Mouse (Mus musculus): ENCODE results near the gene Rab3gap1. TPM values are rescaled to one million over a fixed set of nuclear protein-coding genes. Genes with fewer than 3 reads are reported as not detected.

The Rab3gap1 gene
- polyA plus RNA-seq, 1 experiment from 2014 or later = 19.9 TPM

GRCm38 (mm10) chr1:127850075-127850610 is 18.4 kb upstream of the Rab3gap1 start:
- no peak for DNase-seq (ENCODE audit: low spot score)
- Histone ChIP-seq H3K27ac (ENCODE audit: low read depth, low read length) (no peak overlapping the region), H3K36me3 (ENCODE audit: control insufficient read depth, insufficient read depth, low read length) (no peaks in the 10 kb centered on the region), H3K4me2 (no peak overlapping the region), H3K27me3 (replicated peaks; ENCODE audit: control insufficient read depth, insufficient read depth, low read length) (no peaks in the 10 kb centered on the region), H3K9me3 (ENCODE audit: control insufficient read depth, low read length) (peaks cover 5% of the 10 kb centered on the region; the same call in 1 of the 2 replicates), H3K4me3 (ENCODE audit: low read depth, low read length) (no peak overlapping the region), H3K9ac (ENCODE audit: low read depth, low read length) (no peak overlapping the region), H3K4me1 (replicated peaks; ENCODE audit: control insufficient read depth, insufficient read depth, low read length) (no peaks in the 10 kb centered on the region)
- ATAC-seq (replicated peaks; ENCODE audit: low FRiP score) = no peak
- 55% methylated on average over 7 of the region's 7 CpGs for WGBS

- Histone ChIP-seq H3K27me3 (replicated peaks; ENCODE audit: control insufficient read depth, insufficient read depth, low read length) (no peaks in the 10 kb centered on the region), H3K4me1 (replicated peaks; ENCODE audit: control insufficient read depth, insufficient read depth, low read length) (no peaks in the 10 kb centered on the region), H3K36me3 (ENCODE audit: control insufficient read depth, insufficient read depth, low read length) (no peaks in the 10 kb centered on the region), H3K4me3 (ENCODE audit: low read depth, low read length) (no peak within 1 kb of the TSS), H3K9ac (ENCODE audit: low read depth, low read length) (no peak within 1 kb of the TSS), H3K27ac (ENCODE audit: low read depth, low read length) (no peak within 1 kb of the TSS), H3K4me2 (no peak within 1 kb of the TSS), H3K9me3 (ENCODE audit: control insufficient read depth, low read length) (peaks cover 5% of the 10 kb centered on the region; the same call in 1 of the 2 replicates)
- 84% methylated on average over 14 of the region's 14 CpGs for WGBS
- ATAC-seq (replicated peaks; ENCODE audit: low FRiP score) = no peak
- no peak for DNase-seq (ENCODE audit: low spot score)
Observed at GRCm38 (mm10) chr1:127854486-127855222, 13.9 kb upstream of the Rab3gap1 start, which contains the start of gene Map3k19. Map3k19 (minus strand) TSS chr1:127855031.

DNA sequence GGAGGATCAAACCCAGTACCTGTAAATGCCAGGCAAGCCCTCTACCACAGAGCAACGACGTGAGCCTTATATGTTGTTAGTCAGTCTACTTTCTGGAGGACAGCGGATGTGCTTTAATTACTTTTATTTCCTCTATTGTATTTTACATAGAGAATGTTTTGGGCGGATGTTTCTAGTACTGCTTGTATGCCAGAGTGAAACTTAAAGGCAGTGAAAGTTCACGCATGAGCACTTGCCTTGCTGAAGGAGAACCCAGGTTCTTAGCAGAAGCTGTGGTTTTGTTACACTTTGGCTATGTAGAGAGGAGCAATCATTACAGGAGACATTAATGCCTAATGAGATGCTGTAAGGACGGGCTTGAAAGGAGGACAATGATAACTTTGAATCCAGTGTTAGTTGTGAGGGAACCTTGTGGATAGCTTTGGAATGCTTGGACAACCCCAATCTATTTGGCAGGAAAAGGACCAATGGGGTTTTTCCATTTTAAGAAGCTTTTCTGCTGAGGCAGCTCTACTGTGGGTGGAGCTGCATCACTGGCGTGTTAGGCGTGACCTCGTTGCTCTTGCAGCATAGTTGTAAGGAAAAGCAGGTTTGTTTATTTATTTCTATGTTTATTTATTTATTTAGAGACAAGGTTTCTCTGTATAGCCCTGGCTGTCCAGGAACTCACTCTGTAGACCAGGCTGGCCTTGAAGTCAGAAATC is 9.5 kb upstream of the Rab3gap1 start:
- WGBS = 79% methylated on average over 9 of the region's 9 CpGs
- ATAC-seq (replicated peaks; ENCODE audit: low FRiP score) (no peak), DNase-seq (ENCODE audit: low spot score) (no peak)
- Histone ChIP-seq H3K4me3 (ENCODE audit: low read depth, low read length) (no peak overlapping the region), H3K27ac (ENCODE audit: low read depth, low read length) (no peak overlapping the region), H3K9me3 (ENCODE audit: control insufficient read depth, low read length) (no peaks in the 10 kb centered on the region), H3K27me3 (replicated peaks; ENCODE audit: control insufficient read depth, insufficient read depth, low read length) (no peaks in the 10 kb centered on the region), H3K36me3 (ENCODE audit: control insufficient read depth, insufficient read depth, low read length) (no peaks in the 10 kb centered on the region), H3K4me2 (no peak overlapping the region), H3K4me1 (replicated peaks; ENCODE audit: control insufficient read depth, insufficient read depth, low read length) (no peaks in the 10 kb centered on the region), H3K9ac (ENCODE audit: low read depth, low read length) (no peak overlapping the region)

- Histone ChIP-seq H3K4me3 (ENCODE audit: low read depth, low read length) (no peak overlapping the region), H3K9ac (ENCODE audit: low read depth, low read length) (no peak overlapping the region), H3K4me2 (no peak overlapping the region), H3K27ac (ENCODE audit: low read depth, low read length) (no peak overlapping the region), H3K27me3 (replicated peaks; ENCODE audit: control insufficient read depth, insufficient read depth, low read length) (no peaks in the 10 kb centered on the region), H3K36me3 (ENCODE audit: control insufficient read depth, insufficient read depth, low read length) (no peaks in the 10 kb centered on the region), H3K9me3 (ENCODE audit: control insufficient read depth, low read length) (no peaks in the 10 kb centered on the region), H3K4me1 (replicated peaks; ENCODE audit: control insufficient read depth, insufficient read depth, low read length) (no peaks in the 10 kb centered on the region)
- 78% methylated on average over 6 of the region's 6 CpGs for WGBS
- DNase-seq (ENCODE audit: low spot score) (no peak), ATAC-seq (replicated peaks; ENCODE audit: low FRiP score) (no peak)
Observed at GRCm38 (mm10) chr1:127859799-127860400, 8.7 kb upstream of the Rab3gap1 start.

DNA sequence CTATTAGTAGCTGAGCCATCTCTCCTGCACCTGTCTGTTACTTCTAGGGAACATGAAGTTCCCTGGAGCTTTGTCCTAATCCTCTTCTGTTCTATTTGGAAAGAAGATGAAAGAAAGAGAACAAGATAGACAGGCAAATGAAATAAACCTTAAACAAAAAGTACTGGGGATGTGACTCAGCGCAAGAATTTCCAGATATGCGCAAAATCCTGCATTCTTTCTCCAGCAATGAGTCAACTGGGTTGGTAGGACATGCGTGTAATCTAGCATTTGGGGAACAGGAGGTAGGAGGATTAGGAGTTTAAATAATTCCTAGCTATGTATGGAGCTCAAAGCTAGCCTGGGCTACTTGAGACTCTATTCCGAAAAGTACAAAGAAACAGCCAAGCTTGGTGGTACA is 8.1 kb upstream of the Rab3gap1 start:
- no peaks in the 10 kb centered on the region for H3K27me3 ChIP-seq (replicated peaks; ENCODE audit: control insufficient read depth, insufficient read depth, low read length)
- DNase-seq (ENCODE audit: low spot score) = no peak
- H3K4me1 ChIP-seq (replicated peaks; ENCODE audit: control insufficient read depth, insufficient read depth, low read length) = no peaks in the 10 kb centered on the region
- no peak overlapping the region for H3K9ac ChIP-seq (ENCODE audit: low read depth, low read length)
- no peaks in the 10 kb centered on the region for H3K36me3 ChIP-seq (ENCODE audit: control insufficient read depth, insufficient read depth, low read length)
- H3K4me2 ChIP-seq = no peak overlapping the region
- no peak overlapping the region for H3K4me3 ChIP-seq (ENCODE audit: low read depth, low read length)
- H3K9me3 ChIP-seq (ENCODE audit: control insufficient read depth, low read length) = no peaks in the 10 kb centered on the region
- ATAC-seq (replicated peaks; ENCODE audit: low FRiP score) = no peak
- no peak overlapping the region for H3K27ac ChIP-seq (ENCODE audit: low read depth, low read length)
- 86% methylated on average over 4 of the region's 4 CpGs for WGBS

DNA sequence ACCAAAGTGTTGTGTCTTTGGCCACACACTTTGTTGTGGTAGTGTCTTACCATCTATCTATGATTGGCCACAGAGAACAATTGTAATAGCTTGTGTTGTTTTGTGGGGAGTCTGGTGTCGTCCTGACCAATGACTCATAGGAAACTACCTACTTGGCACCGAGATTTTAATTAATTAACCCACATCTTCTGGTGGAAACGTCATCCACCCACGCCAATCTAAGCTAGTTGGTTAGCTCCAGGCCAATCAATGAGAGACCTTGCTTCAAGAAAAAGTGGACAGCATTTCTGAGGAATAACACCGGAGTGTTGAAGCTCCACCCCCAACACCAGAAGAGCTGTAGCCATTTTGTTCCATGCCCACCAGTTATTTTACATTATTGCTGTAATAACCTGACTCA is 6.7 kb upstream of the Rab3gap1 start:
- H3K27ac ChIP-seq (ENCODE audit: low read depth, low read length) = no peak overlapping the region
- H3K27me3 ChIP-seq (replicated peaks; ENCODE audit: control insufficient read depth, insufficient read depth, low read length) = no peaks in the 10 kb centered on the region
- DNase-seq (ENCODE audit: low spot score) (no peak), ATAC-seq (replicated peaks; ENCODE audit: low FRiP score) (no peak)
- no peaks in the 10 kb centered on the region for H3K9me3 ChIP-seq (ENCODE audit: control insufficient read depth, low read length)
- no peaks in the 10 kb centered on the region for H3K4me1 ChIP-seq (replicated peaks; ENCODE audit: control insufficient read depth, insufficient read depth, low read length)
- no peaks in the 10 kb centered on the region for H3K36me3 ChIP-seq (ENCODE audit: control insufficient read depth, insufficient read depth, low read length)
- H3K9ac ChIP-seq (ENCODE audit: low read depth, low read length) = no peak overlapping the region
- H3K4me3 ChIP-seq (ENCODE audit: low read depth, low read length) = no peak overlapping the region
- H3K4me2 ChIP-seq = no peak overlapping the region
- WGBS = 84% methylated on average over 5 of the region's 5 CpGs

DNA sequence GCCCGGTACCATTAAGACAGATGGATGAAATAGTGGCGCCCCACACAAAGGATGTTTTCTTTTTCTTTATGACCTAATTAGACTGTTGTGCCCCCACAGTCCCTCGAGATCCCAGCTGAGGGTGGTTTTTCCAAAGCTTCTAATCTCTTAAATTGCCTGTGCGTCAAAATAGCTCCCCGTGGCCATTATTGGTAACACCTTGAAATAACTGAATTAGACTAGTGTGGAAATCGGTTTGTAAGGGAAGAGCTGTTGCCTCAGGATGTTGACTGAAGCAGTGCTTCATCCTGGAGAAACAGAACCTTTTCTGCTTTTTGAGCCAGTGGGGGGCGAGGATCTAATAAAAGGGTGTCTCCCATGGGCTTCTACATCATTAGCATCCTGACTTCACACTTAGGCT is 4.8 kb upstream of the Rab3gap1 start:
- Histone ChIP-seq H3K4me2 (no peak overlapping the region), H3K9ac (ENCODE audit: low read depth, low read length) (no peak overlapping the region), H3K9me3 (ENCODE audit: control insufficient read depth, low read length) (no peaks in the 10 kb centered on the region), H3K4me3 (ENCODE audit: low read depth, low read length) (no peak overlapping the region), H3K27me3 (replicated peaks; ENCODE audit: control insufficient read depth, insufficient read depth, low read length) (no peaks in the 10 kb centered on the region), H3K27ac (ENCODE audit: low read depth, low read length) (no peak overlapping the region), H3K36me3 (ENCODE audit: control insufficient read depth, insufficient read depth, low read length) (no peaks in the 10 kb centered on the region), H3K4me1 (replicated peaks; ENCODE audit: control insufficient read depth, insufficient read depth, low read length) (no peaks in the 10 kb centered on the region)
- ATAC-seq (replicated peaks; ENCODE audit: low FRiP score) (no peak), DNase-seq (ENCODE audit: low spot score) (no peak)
- WGBS = 79% methylated on average over 7 of the region's 7 CpGs

DNA sequence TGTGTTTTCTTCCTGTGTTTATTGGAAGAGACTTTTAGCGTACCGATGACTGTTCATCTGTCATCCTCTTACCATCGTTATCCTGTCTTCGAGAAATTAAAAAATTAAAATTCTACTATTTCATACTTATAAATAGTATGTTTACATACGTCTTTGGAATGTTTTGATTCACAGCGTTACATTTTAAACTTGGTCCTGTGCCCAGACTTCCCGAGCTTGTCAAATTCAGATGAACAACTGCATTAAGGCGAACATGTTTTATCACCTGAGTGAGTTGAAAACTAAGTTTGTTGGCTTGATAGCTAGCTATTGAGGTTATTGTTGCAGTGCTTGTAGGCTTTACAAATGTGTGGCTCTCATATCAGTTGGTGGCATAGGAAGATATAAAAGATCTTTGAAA is 703 bp downstream of the Rab3gap1 start:
- H3K27ac ChIP-seq (ENCODE audit: low read depth, low read length) = no peak overlapping the region
- peak overlapping the region; percentile 76 for H3K4me2 ChIP-seq
- 39% methylated on average over 8 of the region's 8 CpGs for WGBS
- H3K9me3 ChIP-seq (ENCODE audit: control insufficient read depth, low read length) = no peaks in the 10 kb centered on the region
- H3K27me3 ChIP-seq (replicated peaks; ENCODE audit: control insufficient read depth, insufficient read depth, low read length) = no peaks in the 10 kb centered on the region
- peak overlapping the region; percentile 84 for H3K4me3 ChIP-seq (ENCODE audit: low read depth, low read length)
- H3K9ac ChIP-seq (ENCODE audit: low read depth, low read length) = peak overlapping the region; percentile 83
- DNase-seq (ENCODE audit: low spot score) (no peak), ATAC-seq (replicated peaks; ENCODE audit: low FRiP score) (no peak)
- 0 out of 2 replicates have a peak, but pooled peaks cover 4% of the 10 kb centered on the region for H3K36me3 ChIP-seq (ENCODE audit: control insufficient read depth, insufficient read depth, low read length)
- peaks cover 4% of the 10 kb centered on the region for H3K4me1 ChIP-seq (replicated peaks; ENCODE audit: control insufficient read depth, insufficient read depth, low read length)
